Mouse (Mus musculus): ENCODE data around the gene Apbb1. TPM values are rescaled to one million over a fixed set of nuclear protein-coding genes. Genes with fewer than 3 reads are reported as not detected.

Gene Apbb1
- total and polyA plus RNA-seq, 2 experiments from 2014 or later, result 341 to 571 TPM

DNA sequence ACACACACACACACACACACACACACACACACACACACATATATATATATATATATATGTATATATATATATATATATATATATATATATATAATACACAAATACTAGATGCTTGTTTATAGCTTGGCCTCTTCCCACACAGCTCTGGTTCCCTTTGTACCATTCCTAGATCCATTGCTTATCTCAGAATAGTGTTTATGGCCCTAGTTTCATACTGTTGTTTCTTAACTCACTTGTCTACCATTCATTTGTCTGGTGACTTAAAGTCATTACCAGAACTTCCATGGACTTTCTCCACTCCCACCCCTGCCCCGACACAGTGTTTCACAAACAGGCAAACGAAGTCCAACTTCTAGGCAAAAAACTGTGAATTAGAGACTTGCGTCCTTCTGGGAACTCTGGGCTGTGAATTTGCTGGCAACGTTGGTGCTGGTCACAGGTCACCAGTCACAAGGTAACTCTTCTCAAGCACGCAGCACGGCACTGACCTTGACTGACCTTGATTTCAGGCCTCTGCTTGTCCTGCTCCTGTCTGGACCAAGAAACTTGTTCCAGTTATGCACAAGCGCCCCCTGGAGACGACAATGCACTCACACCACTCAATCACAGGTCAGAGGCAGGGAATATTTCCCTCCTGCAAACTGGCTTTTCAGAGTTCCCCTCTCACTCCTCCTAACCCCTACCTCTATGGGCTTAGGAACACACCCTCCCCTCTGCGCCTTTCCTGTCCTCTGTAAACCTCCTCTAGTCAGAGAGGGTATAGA is 21.6 kb upstream of the Apbb1 start:
- 36% methylated on average over 9 of the region's 9 CpGs for WGBS
- Histone ChIP-seq H3K27me3 (ENCODE audit: insufficient read depth, low read length) (no peaks in the 10 kb centered on the region), H3K4me3 (ENCODE audit: low read depth, low read length) (no peak overlapping the region), H3K9me3 (ENCODE audit: low read length) (no peaks in the 10 kb centered on the region), H3K27ac (ENCODE audit: low read depth, low read length) (no peak overlapping the region), H3K9ac (replicated peaks; ENCODE audit: low read length, poor library complexity, severe bottlenecking) (no peak overlapping the region), H3K4me2 (ENCODE audit: low read depth, low read length, poor library complexity, severe bottlenecking) (no peak overlapping the region), H3K4me1 (ENCODE audit: insufficient read depth, low read length) (no peaks in the 10 kb centered on the region), H3K36me3 (ENCODE audit: insufficient read depth, low read length) (no peaks in the 10 kb centered on the region)
- ATAC-seq (ENCODE audit: low FRiP score), result no peak
- peak; percentile 73 for TF ChIP-seq CTCF (IDR thresholded peaks at IDR 0.05)
- DNase-seq (ENCODE audit: low spot score), result peak; percentile 62

DNA sequence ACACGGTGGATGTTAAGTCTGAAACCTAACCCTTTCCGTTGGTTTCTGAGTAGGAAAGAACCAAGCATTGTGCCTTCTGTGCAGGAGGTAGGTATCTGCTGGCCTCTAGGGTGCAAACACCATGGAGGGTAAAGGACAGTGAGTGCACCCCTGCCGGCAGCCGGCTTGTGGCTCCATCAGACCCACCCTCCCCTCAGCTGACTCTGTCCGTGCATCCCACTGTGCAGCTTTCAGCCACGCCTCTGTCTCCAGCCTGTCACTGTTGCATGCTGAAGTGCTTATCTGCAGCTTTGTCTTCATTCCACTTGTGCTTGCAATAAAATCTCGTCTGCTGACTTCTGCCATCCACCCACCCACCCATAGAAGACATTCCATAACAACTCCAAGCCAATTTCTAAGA is 8.6 kb upstream of the Apbb1 start:
- H3K4me2 ChIP-seq (ENCODE audit: low read depth, low read length, poor library complexity, severe bottlenecking), result no peak overlapping the region
- no peak overlapping the region for H3K27ac ChIP-seq (ENCODE audit: low read depth, low read length)
- H3K9me3 ChIP-seq (ENCODE audit: low read length), result no peaks in the 10 kb centered on the region
- ATAC-seq (ENCODE audit: low FRiP score) (no peak), DNase-seq (ENCODE audit: low spot score) (no peak)
- H3K27me3 ChIP-seq (ENCODE audit: insufficient read depth, low read length), result no peaks in the 10 kb centered on the region
- H3K4me1 ChIP-seq (ENCODE audit: insufficient read depth, low read length), result no peaks in the 10 kb centered on the region
- no peak for TF ChIP-seq CTCF (IDR thresholded peaks at IDR 0.05)
- H3K4me3 ChIP-seq (ENCODE audit: low read depth, low read length), result no peak overlapping the region
- H3K9ac ChIP-seq (replicated peaks; ENCODE audit: low read length, poor library complexity, severe bottlenecking), result no peak overlapping the region
- 17% methylated on average over 7 of the region's 7 CpGs for WGBS
- H3K36me3 ChIP-seq (ENCODE audit: insufficient read depth, low read length), result no peaks in the 10 kb centered on the region

GRCm38 (mm10) chr7:105588325-105588912 is 7.0 kb upstream of the Apbb1 start:
- WGBS, result 69% methylated on average over 9 of the region's 9 CpGs
- Histone ChIP-seq H3K27me3 (ENCODE audit: insufficient read depth, low read length) (no peaks in the 10 kb centered on the region), H3K4me3 (ENCODE audit: low read depth, low read length) (no peak overlapping the region)

GRCm38 (mm10) chr7:105581959-105582358 is 506 bp upstream of the Apbb1 start:
- Histone ChIP-seq H3K9ac (replicated peaks; ENCODE audit: low read length, poor library complexity, severe bottlenecking) (peak overlapping the region; percentile 91), H3K27me3 (ENCODE audit: insufficient read depth, low read length) (no peaks in the 10 kb centered on the region), H3K9me3 (ENCODE audit: low read length) (no peaks in the 10 kb centered on the region), H3K4me1 (ENCODE audit: insufficient read depth, low read length) (peaks cover 11% of the 10 kb centered on the region), H3K27ac (ENCODE audit: low read depth, low read length) (peak overlapping the region; percentile 98), H3K4me2 (ENCODE audit: low read depth, low read length, poor library complexity, severe bottlenecking) (peak overlapping the region; percentile 68), H3K36me3 (ENCODE audit: insufficient read depth, low read length) (no peaks in the 10 kb centered on the region), H3K4me3 (ENCODE audit: low read depth, low read length) (peak overlapping the region; percentile 66)
- 49% methylated on average over 2 of the region's 2 CpGs for WGBS
- no peak for ATAC-seq (ENCODE audit: low FRiP score)
- TF ChIP-seq CTCF (IDR thresholded peaks at IDR 0.05), result no peak
- DNase-seq (ENCODE audit: low spot score), result no peak

More at GRCm38 (mm10) chr7:105588325-105588912, 7.0 kb upstream of the Apbb1 start:
- ATAC-seq (ENCODE audit: low FRiP score) (no peak), DNase-seq (ENCODE audit: low spot score) (no peak)
- H3K9ac ChIP-seq (replicated peaks; ENCODE audit: low read length, poor library complexity, severe bottlenecking), result no peak overlapping the region
- no peaks in the 10 kb centered on the region for H3K36me3 ChIP-seq (ENCODE audit: insufficient read depth, low read length)
- H3K4me1 ChIP-seq (ENCODE audit: insufficient read depth, low read length), result no peaks in the 10 kb centered on the region
- no peaks in the 10 kb centered on the region for H3K9me3 ChIP-seq (ENCODE audit: low read length)
- TF ChIP-seq CTCF (IDR thresholded peaks at IDR 0.05), result no peak
- H3K27ac ChIP-seq (ENCODE audit: low read depth, low read length), result no peak overlapping the region
- no peak overlapping the region for H3K4me2 ChIP-seq (ENCODE audit: low read depth, low read length, poor library complexity, severe bottlenecking)

DNA sequence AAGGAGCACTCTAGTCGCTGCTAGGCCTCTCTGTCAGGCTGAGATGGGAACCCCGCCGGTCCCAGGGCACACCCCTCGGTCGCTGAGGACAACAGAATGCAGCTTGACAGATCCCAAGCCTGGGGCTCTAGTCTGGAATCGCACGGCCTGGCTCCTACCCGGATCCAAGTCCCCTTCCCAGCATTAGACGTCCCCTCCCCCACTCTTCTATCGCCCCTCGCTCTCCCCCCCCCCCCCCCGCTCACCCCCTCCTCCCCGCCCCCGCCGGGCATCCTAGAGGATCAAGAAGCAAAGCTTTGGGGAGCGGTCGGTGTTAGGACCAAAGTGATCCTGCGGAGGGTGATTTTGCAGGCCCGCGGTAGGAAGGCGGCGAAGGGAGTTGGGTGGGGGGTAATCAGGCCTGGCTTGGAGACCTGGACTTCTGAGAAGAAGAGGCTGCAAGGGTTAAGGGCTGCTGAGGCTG is 795 bp downstream of the Apbb1 start:
- TF ChIP-seq CTCF (IDR thresholded peaks at IDR 0.05), result no peak
- Histone ChIP-seq H3K4me1 (ENCODE audit: insufficient read depth, low read length) (peaks cover 11% of the 10 kb centered on the region), H3K9me3 (ENCODE audit: low read length) (no peaks in the 10 kb centered on the region), H3K27me3 (ENCODE audit: insufficient read depth, low read length) (no peaks in the 10 kb centered on the region), H3K4me3 (ENCODE audit: low read depth, low read length) (peak overlapping the region; percentile 66), H3K4me2 (ENCODE audit: low read depth, low read length, poor library complexity, severe bottlenecking) (peak overlapping the region; percentile 68), H3K9ac (replicated peaks; ENCODE audit: low read length, poor library complexity, severe bottlenecking) (peak overlapping the region; percentile 91), H3K36me3 (ENCODE audit: insufficient read depth, low read length) (no peaks in the 10 kb centered on the region), H3K27ac (ENCODE audit: low read depth, low read length) (peak overlapping the region; percentile 98)
- 0% methylated on average over 12 of the region's 22 CpGs for WGBS
- peak; percentile 61 for ATAC-seq (ENCODE audit: low FRiP score)
- DNase-seq (ENCODE audit: low spot score), result peak; percentile 54

DNA sequence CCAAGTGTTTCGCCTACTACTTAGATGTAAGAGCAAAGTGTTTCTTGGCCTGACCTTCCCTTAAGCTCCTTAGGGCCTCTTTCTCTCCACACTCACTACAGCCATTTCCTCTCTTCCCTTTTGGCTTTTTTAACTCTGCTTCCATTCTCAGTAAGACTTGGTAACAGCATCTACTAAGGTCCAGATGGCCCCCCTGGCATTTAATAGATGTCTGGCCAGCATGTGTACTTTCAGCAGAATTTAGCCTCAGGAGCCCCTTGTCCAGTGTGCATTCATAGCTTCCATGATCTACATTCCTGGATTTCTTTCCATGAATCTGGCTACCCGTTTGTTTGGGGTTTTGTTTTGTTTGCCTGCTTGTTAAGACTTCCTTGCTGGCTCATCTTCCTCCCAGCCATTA is 3.0 kb downstream of the Apbb1 start:
- 83% methylated on average over 2 of the region's 2 CpGs for WGBS
- Histone ChIP-seq H3K9ac (replicated peaks; ENCODE audit: low read length, poor library complexity, severe bottlenecking) (no peak overlapping the region), H3K4me1 (ENCODE audit: insufficient read depth, low read length) (peaks cover 11% of the 10 kb centered on the region), H3K27me3 (ENCODE audit: insufficient read depth, low read length) (no peaks in the 10 kb centered on the region), H3K4me3 (ENCODE audit: low read depth, low read length) (no peak overlapping the region), H3K27ac (ENCODE audit: low read depth, low read length) (no peak overlapping the region), H3K9me3 (ENCODE audit: low read length) (no peaks in the 10 kb centered on the region), H3K36me3 (ENCODE audit: insufficient read depth, low read length) (peaks cover 8% of the 10 kb centered on the region), H3K4me2 (ENCODE audit: low read depth, low read length, poor library complexity, severe bottlenecking) (no peak overlapping the region)
- TF ChIP-seq CTCF (IDR thresholded peaks at IDR 0.05), result no peak
- ATAC-seq (ENCODE audit: low FRiP score) (no peak), DNase-seq (ENCODE audit: low spot score) (no peak)
